Mouse (Mus musculus): ENCODE measurements at regions not wholly inside any gene's neighbourhood (a gene's known extent, or its start where the extent isn't known, plus 50 kb on each side); places are given as distances from the start of the nearest gene placed in this dataset.

DNA sequence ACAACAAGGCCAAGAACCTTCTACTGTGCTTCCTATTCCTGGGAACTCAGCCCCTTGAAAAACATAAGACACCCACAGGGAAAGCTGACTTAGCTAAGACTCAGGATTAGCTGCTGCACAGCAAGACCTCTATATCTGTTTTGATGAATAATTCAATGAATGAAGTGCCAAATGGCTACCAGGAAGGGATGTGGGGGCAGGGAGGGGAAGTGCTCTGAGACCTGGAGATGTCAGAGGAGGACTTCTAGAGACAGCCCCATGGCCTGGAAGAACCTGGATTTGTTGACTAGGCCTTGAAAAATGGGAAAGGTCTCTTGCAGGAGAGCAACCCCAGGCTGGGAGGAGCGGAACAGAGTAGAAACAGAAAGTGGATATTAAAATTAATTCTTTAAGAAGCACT, 388.5 kb upstream of the Klhl29 start:
- WGBS = 90% methylated on average over 1 of the region's 1 CpGs
- no peak for TF ChIP-seq POLR2A (IDR thresholded peaks at IDR 0.05; ENCODE audit: low read depth, low read length)
- TF ChIP-seq CTCF (conservative IDR thresholded peaks at IDR 0.05; ENCODE audit: insufficient read depth, insufficient read length, low read depth, low read length) = no peak
- no peak for DNase-seq
- no peaks in the 10 kb centered on the region for H3K36me3 ChIP-seq (ENCODE audit: control insufficient read depth, insufficient read depth, low read length)
- H3K27ac ChIP-seq (ENCODE audit: insufficient read depth, low read depth, low read length) = no peak overlapping the region
- no peaks in the 10 kb centered on the region for H3K4me1 ChIP-seq (ENCODE audit: control insufficient read depth, insufficient read depth, low read length)
- no peaks in the 10 kb centered on the region for H3K27me3 ChIP-seq (replicated peaks; ENCODE audit: control insufficient read depth, insufficient read depth, low read length)
- H3K4me3 ChIP-seq (ENCODE audit: insufficient read depth, low read depth, low read length) = no peak overlapping the region

GRCm38 (mm10) chr12:5762306-5762927, 386.9 kb upstream of the Klhl29 start:
- no peak overlapping the region for H3K4me3 ChIP-seq (ENCODE audit: insufficient read depth, low read depth, low read length)
- TF ChIP-seq POLR2A (IDR thresholded peaks at IDR 0.05; ENCODE audit: low read depth, low read length) (no peak), CTCF (conservative IDR thresholded peaks at IDR 0.05; ENCODE audit: insufficient read depth, insufficient read length, low read depth, low read length) (no peak)
- no peaks in the 10 kb centered on the region for H3K36me3 ChIP-seq (ENCODE audit: control insufficient read depth, insufficient read depth, low read length)
- DNase-seq = no peak
- no peak overlapping the region for H3K27ac ChIP-seq (ENCODE audit: insufficient read depth, low read depth, low read length)
- 73% methylated on average over 6 of the region's 6 CpGs for WGBS
- no peaks in the 10 kb centered on the region for H3K4me1 ChIP-seq (ENCODE audit: control insufficient read depth, insufficient read depth, low read length)
- no peaks in the 10 kb centered on the region for H3K27me3 ChIP-seq (replicated peaks; ENCODE audit: control insufficient read depth, insufficient read depth, low read length)

DNA sequence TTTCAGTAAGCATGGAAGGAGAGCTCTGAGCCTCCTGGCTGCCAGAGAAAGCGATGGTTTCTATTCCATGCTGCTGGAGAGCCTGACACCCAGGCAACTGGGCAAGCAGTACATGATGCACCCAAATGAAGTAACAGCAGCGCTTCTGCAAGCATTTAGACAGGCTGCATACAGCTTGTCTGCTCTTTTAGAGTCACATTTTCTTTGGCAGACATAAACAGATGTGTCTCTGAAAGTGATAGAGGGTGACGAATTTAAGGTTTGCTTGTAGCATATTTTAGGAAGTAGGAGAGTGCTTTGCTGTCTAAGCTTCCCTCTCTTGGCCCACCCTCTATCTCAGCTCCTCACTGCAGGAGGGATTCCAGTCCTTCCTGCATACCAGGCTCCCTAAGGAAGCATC, 384.0 kb upstream of the Klhl29 start:
- WGBS = 78% methylated on average over 3 of the region's 3 CpGs
- Histone ChIP-seq H3K4me1 (ENCODE audit: control insufficient read depth, insufficient read depth, low read length) (no peaks in the 10 kb centered on the region), H3K27ac (ENCODE audit: insufficient read depth, low read depth, low read length) (no peak overlapping the region), H3K27me3 (replicated peaks; ENCODE audit: control insufficient read depth, insufficient read depth, low read length) (no peaks in the 10 kb centered on the region), H3K4me3 (ENCODE audit: insufficient read depth, low read depth, low read length) (no peak overlapping the region), H3K36me3 (ENCODE audit: control insufficient read depth, insufficient read depth, low read length) (no peaks in the 10 kb centered on the region)
- DNase-seq = no peak
- TF ChIP-seq CTCF (conservative IDR thresholded peaks at IDR 0.05; ENCODE audit: insufficient read depth, insufficient read length, low read depth, low read length) (no peak), POLR2A (IDR thresholded peaks at IDR 0.05; ENCODE audit: low read depth, low read length) (no peak)

- Histone ChIP-seq H3K36me3 (ENCODE audit: control insufficient read depth, insufficient read depth, low read length) (no peaks in the 10 kb centered on the region), H3K27me3 (replicated peaks; ENCODE audit: control insufficient read depth, insufficient read depth, low read length) (no peaks in the 10 kb centered on the region), H3K27ac (ENCODE audit: insufficient read depth, low read depth, low read length) (no peak overlapping the region), H3K4me1 (ENCODE audit: control insufficient read depth, insufficient read depth, low read length) (no peaks in the 10 kb centered on the region), H3K4me3 (ENCODE audit: insufficient read depth, low read depth, low read length) (no peak overlapping the region)
- no peak for DNase-seq
- no peak for TF ChIP-seq CTCF (conservative IDR thresholded peaks at IDR 0.05; ENCODE audit: insufficient read depth, insufficient read length, low read depth, low read length)
- no peak for TF ChIP-seq POLR2A (IDR thresholded peaks at IDR 0.05; ENCODE audit: low read depth, low read length)
- WGBS = 70% methylated on average over 2 of the region's 2 CpGs
Observed at GRCm38 (mm10) chr12:5757766-5758165, 382.3 kb upstream of the Klhl29 start.

DNA sequence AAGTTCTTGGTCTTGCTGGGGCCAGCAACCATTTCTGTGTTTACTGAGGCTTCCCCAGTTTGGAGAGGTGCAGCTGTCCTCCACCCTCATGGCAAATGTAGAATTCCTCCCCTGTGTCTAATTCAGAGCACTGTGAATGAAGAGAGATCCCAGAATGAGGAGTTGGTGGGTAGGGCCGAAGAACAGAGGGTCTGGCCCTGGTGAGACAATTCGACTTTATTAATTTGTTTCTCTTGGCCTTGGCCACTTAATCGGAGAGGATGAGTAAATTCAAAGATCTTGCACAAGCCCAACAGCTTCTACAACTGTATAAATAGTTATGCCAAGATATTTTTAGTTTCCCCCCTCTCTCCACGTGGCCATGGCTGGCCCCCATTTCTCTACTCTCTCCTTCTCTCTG, 381.9 kb upstream of the Klhl29 start:
- H3K36me3 ChIP-seq (ENCODE audit: control insufficient read depth, insufficient read depth, low read length) = no peaks in the 10 kb centered on the region
- no peak overlapping the region for H3K27ac ChIP-seq (ENCODE audit: insufficient read depth, low read depth, low read length)
- TF ChIP-seq POLR2A (IDR thresholded peaks at IDR 0.05; ENCODE audit: low read depth, low read length) = no peak
- TF ChIP-seq CTCF (conservative IDR thresholded peaks at IDR 0.05; ENCODE audit: insufficient read depth, insufficient read length, low read depth, low read length) = no peak
- no peak overlapping the region for H3K4me3 ChIP-seq (ENCODE audit: insufficient read depth, low read depth, low read length)
- H3K27me3 ChIP-seq (replicated peaks; ENCODE audit: control insufficient read depth, insufficient read depth, low read length) = no peaks in the 10 kb centered on the region
- no peaks in the 10 kb centered on the region for H3K4me1 ChIP-seq (ENCODE audit: control insufficient read depth, insufficient read depth, low read length)
- no peak for DNase-seq
- 84% methylated on average over 4 of the region's 4 CpGs for WGBS

- Histone ChIP-seq H3K36me3 (ENCODE audit: control insufficient read depth, insufficient read depth, low read length) (no peaks in the 10 kb centered on the region), H3K4me1 (ENCODE audit: control insufficient read depth, insufficient read depth, low read length) (no peaks in the 10 kb centered on the region), H3K27me3 (replicated peaks; ENCODE audit: control insufficient read depth, insufficient read depth, low read length) (no peaks in the 10 kb centered on the region), H3K4me3 (ENCODE audit: insufficient read depth, low read depth, low read length) (no peak overlapping the region), H3K27ac (ENCODE audit: insufficient read depth, low read depth, low read length) (no peak overlapping the region)
- no peak for DNase-seq
- no peak for TF ChIP-seq CTCF (conservative IDR thresholded peaks at IDR 0.05; ENCODE audit: insufficient read depth, insufficient read length, low read depth, low read length)
- no peak for TF ChIP-seq POLR2A (IDR thresholded peaks at IDR 0.05; ENCODE audit: low read depth, low read length)
- WGBS = 53% methylated on average over 1 of the region's 1 CpGs
Observed at GRCm38 (mm10) chr12:5753831-5754230, 378.3 kb upstream of the Klhl29 start.

GRCm38 (mm10) chr12:5744086-5744709, 368.7 kb upstream of the Klhl29 start:
- DNase-seq = no peak
- H3K27me3 ChIP-seq (replicated peaks; ENCODE audit: control insufficient read depth, insufficient read depth, low read length) = no peaks in the 10 kb centered on the region
- no peak overlapping the region for H3K27ac ChIP-seq (ENCODE audit: insufficient read depth, low read depth, low read length)
- WGBS = 92% methylated on average over 2 of the region's 2 CpGs
- no peak for TF ChIP-seq POLR2A (IDR thresholded peaks at IDR 0.05; ENCODE audit: low read depth, low read length)
- no peak for TF ChIP-seq CTCF (conservative IDR thresholded peaks at IDR 0.05; ENCODE audit: insufficient read depth, insufficient read length, low read depth, low read length)
- H3K4me3 ChIP-seq (ENCODE audit: insufficient read depth, low read depth, low read length) = no peak overlapping the region
- H3K4me1 ChIP-seq (ENCODE audit: control insufficient read depth, insufficient read depth, low read length) = no peaks in the 10 kb centered on the region
- no peaks in the 10 kb centered on the region for H3K36me3 ChIP-seq (ENCODE audit: control insufficient read depth, insufficient read depth, low read length)
